25 mouse cellular contexts compared by ENCODE assay signal in genomic region chr5:140205991-140206390, GRCm38 (mm10).
A peak's percentile ranks its signal among the peaks of the same experiment; 100 is the strongest.
DNase-seq lines count a peak whose midpoint lies in the region; ATAC-seq and TF ChIP-seq lines count a peak whose summit lies in the region.
"Had no signal": no experiment of that assay in that cellular context is flagged by ENCODE, and none has a peak within 500 bp of the region (broad histone marks: within the 10 kb centered on the region; RNA-seq: fewer than 3 reads in every experiment).

No protein-coding gene starts in this region.

- no peaks in the 10 kb centered on the region for H3K9me3 ChIP-seq in lung, postnatal 0 days (ENCODE audit: low read length)
- H3K9me3 ChIP-seq: embryonic facial prominence, embryonic 10.5 days; forebrain, embryonic 12.5 days; heart, embryonic 15.5 days; hindbrain, embryonic 13.5 days; midbrain, embryonic 12.5 days had no signal

- no peaks in the 10 kb centered on the region for H3K79me2 ChIP-seq in C2C12 (ENCODE audit: control insufficient read depth, insufficient read depth)
- H3K79me2 ChIP-seq in myocyte (ENCODE audit: control insufficient read depth, insufficient read depth): no peaks in the 10 kb centered on the region

- peaks cover 2% of the 10 kb centered on the region for H3K79me3 ChIP-seq in C2C12 (ENCODE audit: low read depth)

- no peak overlapping the region for H3K9ac ChIP-seq in lung, postnatal 0 days (replicated peaks; ENCODE audit: low read depth)
- H3K9ac ChIP-seq: forebrain, embryonic 12.5 days; heart, embryonic 15.5 days; hindbrain, embryonic 13.5 days; midbrain, embryonic 12.5 days had no signal

- 55% methylated on average over 2 of the region's 2 CpGs for WGBS in lung, postnatal 0 days
- WGBS in lung, adult 2 months: 57% methylated on average over 2 of the region's 2 CpGs

- peaks cover 19% of the 10 kb centered on the region for H3K4me1 ChIP-seq in lung, postnatal 0 days (ENCODE audit: insufficient read depth, low read depth, low read length)
- H3K4me1 ChIP-seq in lung, adult 2 months (ENCODE audit: control insufficient read depth, insufficient read depth, low read length): peaks cover 22% of the 10 kb centered on the region

- H3ac ChIP-seq in C2C12 (ENCODE audit: control insufficient read depth, insufficient read length, low read depth) (no peak overlapping the region), myocyte (ENCODE audit: control insufficient read depth, insufficient read length) (no peak overlapping the region)

- no peak overlapping the region for H3K4me2 ChIP-seq in lung, postnatal 0 days (replicated peaks; ENCODE audit: low read depth, low read length)
- H3K4me2 ChIP-seq in myocyte (ENCODE audit: low read depth): no peak overlapping the region
- H3K4me2 ChIP-seq: forebrain, embryonic 12.5 days; heart, embryonic 15.5 days; hindbrain, embryonic 13.5 days; midbrain, embryonic 12.5 days had no signal

- no peaks in the 10 kb centered on the region for H3K27me3 ChIP-seq in lung, postnatal 0 days (replicated peaks; ENCODE audit: insufficient read depth, low read length)
- H3K27me3 ChIP-seq in C2C12 (ENCODE audit: control insufficient read depth, insufficient read depth, insufficient read length) (no peaks in the 10 kb centered on the region), myocyte (ENCODE audit: control insufficient read depth, insufficient read depth, insufficient read length) (no peaks in the 10 kb centered on the region)
- H3K27me3 ChIP-seq: forebrain, embryonic 12.5 days; heart, embryonic 15.5 days; hindbrain, embryonic 13.5 days; midbrain, embryonic 12.5 days had no signal

- peak; percentile 43 for ATAC-seq in lung, postnatal 0 days
- no peak for ATAC-seq in erythroid progenitor cell, adult 5-6 weeks (replicated peaks; ENCODE audit: low FRiP score, poor library complexity, severe bottlenecking)
- ATAC-seq in megakaryocyte, adult 5-6 weeks (ENCODE audit: poor library complexity, severe bottlenecking): no peak

- no peak for TF ChIP-seq EP300 in lung, postnatal 0 days (IDR thresholded peaks at IDR 0.05)

- H3K36me3 ChIP-seq in lung, postnatal 0 days (ENCODE audit: insufficient read depth, low read length): no peaks in the 10 kb centered on the region
- no peaks in the 10 kb centered on the region for H3K36me3 ChIP-seq in C2C12 (ENCODE audit: control insufficient read depth, insufficient read depth)
- H3K36me3 ChIP-seq in myocyte (ENCODE audit: control insufficient read depth, insufficient read depth): no peaks in the 10 kb centered on the region
- H3K36me3 ChIP-seq: forebrain, embryonic 12.5 days; heart, embryonic 15.5 days; hindbrain, embryonic 13.5 days; midbrain, embryonic 12.5 days had no signal

- no peak for TF ChIP-seq POLR2A in lung, adult 2 months (IDR thresholded peaks at IDR 0.05; ENCODE audit: borderline replicate concordance, extremely low read depth, low read depth, low read length)
- TF ChIP-seq POLR2A in myocyte (IDR thresholded peaks at IDR 0.05; ENCODE audit: insufficient read length, low read depth): no peak

- H3K4me3 ChIP-seq in lung, postnatal 0 days (ENCODE audit: low read depth, low read length): no peak overlapping the region
- H3K4me3 ChIP-seq in lung, adult 2 months (replicated peaks; ENCODE audit: extremely low read depth, low read depth, low read length): no peak overlapping the region
- H3K4me3 ChIP-seq in C2C12 (ENCODE audit: insufficient read depth, poor library complexity, severe bottlenecking) (no peak overlapping the region), myocyte (no peak overlapping the region)
- no peak overlapping the region for H3K4me3 ChIP-seq in layer of hippocampus, adult 2 months
- H3K4me3 ChIP-seq: embryonic facial prominence, embryonic 10.5 days; forebrain, embryonic 12.5 days; heart, adult 2 months; heart, embryonic 15.5 days; hindbrain, embryonic 13.5 days; left cerebral cortex, adult 2 months; midbrain, embryonic 12.5 days had no signal

- no peak for TF ChIP-seq CTCF in lung, postnatal 0 days (IDR thresholded peaks at IDR 0.05)
- no peak for TF ChIP-seq CTCF in lung, adult 2 months (IDR thresholded peaks at IDR 0.05; ENCODE audit: insufficient read depth, low read length)
- TF ChIP-seq CTCF in C2C12 (IDR thresholded peaks at IDR 0.05; ENCODE audit: control insufficient read depth, insufficient read depth, insufficient read length): no peak
- TF ChIP-seq CTCF in layer of hippocampus, adult 2 months (conservative IDR thresholded peaks at IDR 0.05): no peak

- DNase-seq in lung, postnatal 0 days (ENCODE audit: low spot score): peak; percentile 77
- DNase-seq in lung, adult 2 months: no peak
- peak; percentile 59 for DNase-seq in fat pad, adult 2 months (ENCODE audit: extremely low read depth, low read depth, low spot score)
- no peak for DNase-seq in layer of hippocampus, adult 2 months (ENCODE audit: low spot score in 2 of 2)
- DNase-seq: adrenal gland, postnatal 36 days; cerebellum, adult 11-12 months; cerebellum, postnatal 10 days; gastrocnemius, postnatal 14 days; heart, adult 2 months; heart, postnatal 36 days; kidney, adult 11 months; kidney, postnatal 4 days; layer of hippocampus, adult 9-11 months; spleen, adult 18-20 months; thymus, postnatal 14 days had no signal

- no peak overlapping the region for H3K27ac ChIP-seq in lung, postnatal 0 days (ENCODE audit: low read length)
- H3K27ac ChIP-seq in layer of hippocampus, adult 2 months: no peak overlapping the region
- H3K27ac ChIP-seq: embryonic facial prominence, embryonic 10.5 days; forebrain, embryonic 12.5 days; heart, adult 2 months; heart, embryonic 15.5 days; hindbrain, embryonic 13.5 days; left cerebral cortex, adult 2 months; midbrain, embryonic 12.5 days had no signal

TF ChIP-seq in C2C12, 6 proteins besides CTCF, POLR2A, EP300 and RAD21:
- TF ChIP-seq CEBPB (IDR thresholded peaks at IDR 0.05; ENCODE audit: low read depth) (peak; percentile 46), USF1 (IDR thresholded peaks at IDR 0.05; ENCODE audit: low read depth) (no peak), MYOG (IDR thresholded peaks at IDR 0.05; ENCODE audit: control insufficient read depth, extremely low read depth, insufficient read length) (no peak)

TF ChIP-seq in myocyte, 11 proteins besides CTCF, POLR2A, EP300 and RAD21:
- TF ChIP-seq CEBPB (IDR thresholded peaks at IDR 0.05; ENCODE audit: insufficient read depth, poor library complexity, severe bottlenecking) (peak; percentile 42; the same call in 1 of the 2 replicates), MYOG (IDR thresholded peaks at IDR 0.05; ENCODE audit: control insufficient read depth in 1 of 3, insufficient read depth in 1 of 3, insufficient read length in 2 of 3, low read depth in 2 of 3) (no peak)
TF ChIP-seq in myocyte: peak in this region for 1.

Comparison
In these comparisons a context has a peak if more than half of its experiments do, and no peak if none do; other contexts are left out.
1. DNase-seq: peak in lung, postnatal 0 days (single experiment) and fat pad, adult 2 months (single experiment); none in lung, adult 2 months (single experiment) and layer of hippocampus, adult 2 months (0 of 2).